Mouse (Mus musculus) CH12F3 (cell line): ENCODE data around the gene Esp3.
"Not testable (repeated sequence)": the region's sequence is repeated elsewhere in the genome, so short reads cannot be mapped to it uniquely, and the experiment has no call there.

Source experiments
- in situ Hi-C: fragments of 300-500 bp; cut with MboI; formaldehyde crosslinking; loops from 2 replicates; pipeline ENCODE4 v1.14.3; 2020; ENCODE audit warnings: low sequenced_read_pairs

Esp3 gene

GRCm38 (mm10) chr17:40631775-40632174 is at the start of gene Esp3:
Gene Esp3, plus strand, starts transcription at chr17:40632075.
- in situ Hi-C loops = not testable (repeated sequence)

GRCm38 (mm10) chr17:40583906-40584305 is 48.0 kb upstream of the Esp3 start:
- in situ Hi-C loops = not testable (repeated sequence)

- in situ Hi-C loops = no loop called here
These were observed 40.6 kb upstream of the Esp3 start for GRCm38 (mm10) chr17:40591297-40591696.

DNA sequence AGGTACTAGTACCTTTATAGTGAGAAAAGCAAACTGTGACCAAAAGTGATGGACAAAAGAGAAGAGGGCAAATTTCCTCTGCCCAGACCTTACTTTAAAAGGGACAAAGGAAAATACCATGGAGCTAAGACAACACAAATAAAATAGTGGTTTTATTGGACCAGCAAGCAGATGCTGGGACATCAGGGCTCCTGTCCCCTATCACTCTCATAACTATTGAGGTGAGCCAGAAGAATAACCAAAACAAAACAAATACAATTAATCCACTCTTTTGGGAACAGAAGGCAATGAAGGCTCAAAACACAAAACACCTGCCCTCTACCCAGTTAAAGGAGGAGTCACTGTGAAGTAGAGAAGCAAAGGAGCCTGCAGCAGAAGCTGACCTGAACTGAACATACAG is 33.6 kb upstream of the Esp3 start, which contains the start of gene Esp4:
Gene Esp4 (plus strand): TSS at position 301 of the 400 bp plus-strand sequence.
- in situ Hi-C loops = no loop called here

- in situ Hi-C loops = not testable (repeated sequence)
These were observed 30.3 kb downstream of the Esp3 start for GRCm38 (mm10) chr17:40662118-40662679.

GRCm38 (mm10) chr17:40663161-40663811 is 31.4 kb downstream of the Esp3 start:
- in situ Hi-C loops = not testable (repeated sequence)
